Comparison of ENCODE assay signal across 7 mouse cellular contexts in the genomic region with DNA sequence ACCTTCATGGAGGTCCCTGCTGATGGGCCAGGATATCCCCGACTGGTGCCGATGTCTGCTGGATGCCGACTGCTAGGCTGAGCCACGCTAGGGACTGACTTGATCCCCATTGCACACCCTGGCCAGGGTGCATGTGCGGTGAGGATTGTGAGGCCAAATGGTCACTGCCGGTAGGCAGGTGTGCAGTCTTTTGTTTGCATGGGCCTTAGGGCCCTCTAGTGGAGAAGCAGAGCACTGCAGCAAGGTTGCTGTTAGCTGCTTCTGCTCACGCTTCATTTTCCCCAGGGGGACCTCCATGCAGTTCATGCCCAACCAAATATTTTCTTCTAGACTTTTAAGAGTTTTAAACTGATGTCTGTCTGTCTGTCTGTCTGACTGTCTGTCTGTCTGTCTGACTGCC. TPM values are rescaled to one million over a fixed set of nuclear protein-coding genes. Genes with fewer than 3 reads are reported as not detected.
DNase-seq lines count a peak whose midpoint lies in the region; ATAC-seq lines count a peak whose summit lies in the region.

No protein-coding gene starts in this region.

- peaks cover 90% of the 10 kb centered on the region for H3K4me1 ChIP-seq in liver, embryonic 15.5 days (replicated peaks)

- H3K27me3 ChIP-seq in liver, embryonic 15.5 days, result no peaks in the 10 kb centered on the region

- peak overlapping the region; percentile 9; the same call in 1 of the 2 replicates for H3K4me3 ChIP-seq in liver, embryonic 15.5 days (replicated peaks)

- WGBS in liver, embryonic 15.5 days (ENCODE audit: insufficient replicate concordance), result 22% methylated on average over 7 of the region's 7 CpGs

- H3K9ac ChIP-seq in liver, embryonic 15.5 days, result peak overlapping the region; percentile 22; the same call in 1 of the 2 replicates

- peak overlapping the region; percentile 66 for H3K27ac ChIP-seq in liver, embryonic 15.5 days (replicated peaks)

- peak; percentile 81 for DNase-seq in 3T3-L1 (ENCODE audit: low read depth, low spot score)
- peak; percentile 84 for DNase-seq in CD4-positive helper T cell, adult 2 months (ENCODE audit: low read depth, low spot score)
- DNase-seq in brain, adult 2 months (ENCODE audit: low read depth, low spot score), result peak; percentile 85
- DNase-seq in fibroblast of lung, adult 2 months (ENCODE audit: low read depth), result peak; percentile 35
- peak; percentile 75 for DNase-seq in kidney, adult 9 months
- peak; percentile 66 to 76 for DNase-seq in right cerebral cortex, adult 2 months (ENCODE audit: low spot score in 2 of 2)

- no peaks in the 10 kb centered on the region for H3K9me3 ChIP-seq in liver, embryonic 15.5 days (replicated peaks)

- ATAC-seq in liver, embryonic 15.5 days (ENCODE audit: insufficient read depth), result no peak

- no peaks in the 10 kb centered on the region for H3K36me3 ChIP-seq in liver, embryonic 15.5 days (replicated peaks)

- peak overlapping the region; percentile 95 for H3K4me2 ChIP-seq in liver, embryonic 15.5 days

RNA-seq across cellular contexts. Expression of a gene that starts 2.0 kb away (rescaled TPM):
- polyA plus RNA-seq in liver, embryonic 15.5 days (2015; fragmentation: Nextera tagmentation; extraction: Ambion mirVana), result 41.3 and 46.3 TPM in 2 replicates

Comparison
In these comparisons a context has a peak if more than half of its experiments do, and no peak if none do; other contexts are left out.
1. DNase-seq: peak in every context shown above with its lines; median percentile 85 in brain, adult 2 months; 84 in CD4-positive helper T cell, adult 2 months; 81 in 3T3-L1; 75 in kidney, adult 9 months; 71 in right cerebral cortex, adult 2 months; 35 in fibroblast of lung, adult 2 months.